Mouse (Mus musculus) ovary, adult 2 months (tissue): ENCODE data around the gene Tmem253. TPM values are rescaled to one million over a fixed set of nuclear protein-coding genes. Genes with fewer than 3 reads are reported as not detected.

Experiments
- polyA plus RNA-seq: library from polyadenylated mRNA; depleted of rRNA; stranded (reverse); fragments of >200 nt; gene quantifications from 2 replicates; pipeline ENCODE4 v1.2.3, GENCODE M21; 2012; rRNA removed

Tmem253 gene
- polyA plus RNA-seq = 0.50 and 0.54 TPM in 2 replicates

DNA sequence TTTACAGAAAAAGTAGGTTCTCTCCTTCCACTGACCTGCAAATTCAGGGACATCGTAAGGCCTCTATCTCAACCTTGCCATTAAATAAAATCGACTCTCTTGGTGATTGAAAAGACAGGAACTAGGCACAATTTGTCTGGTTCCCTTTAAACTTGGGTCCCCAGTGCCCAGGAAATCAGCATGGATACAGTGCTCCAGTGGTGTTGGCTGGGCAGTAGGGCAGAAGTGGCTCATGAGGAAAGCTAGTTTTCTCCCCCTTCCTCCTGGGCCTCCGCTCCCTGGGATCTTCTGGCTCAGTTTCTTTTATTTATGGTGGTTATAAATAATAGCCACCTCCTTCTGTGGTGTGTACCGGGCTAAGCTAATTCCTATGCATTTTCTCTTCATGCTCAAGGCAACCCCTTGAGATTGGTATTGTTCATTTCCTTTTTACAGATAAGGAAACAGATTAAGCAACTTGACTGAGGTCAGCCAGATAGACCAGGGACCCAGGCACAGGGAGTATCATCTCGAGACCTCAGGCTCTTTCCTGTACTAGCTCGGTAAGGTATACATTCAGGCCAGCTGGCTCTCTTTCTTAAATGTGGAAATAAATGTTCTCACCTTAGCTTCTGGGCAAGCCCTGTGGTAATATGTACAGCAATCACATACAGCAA is at the start of gene Tmem253:
Gene Tmem253 (plus strand): TSS at position 214 of the 656 bp plus-strand sequence.

DNA sequence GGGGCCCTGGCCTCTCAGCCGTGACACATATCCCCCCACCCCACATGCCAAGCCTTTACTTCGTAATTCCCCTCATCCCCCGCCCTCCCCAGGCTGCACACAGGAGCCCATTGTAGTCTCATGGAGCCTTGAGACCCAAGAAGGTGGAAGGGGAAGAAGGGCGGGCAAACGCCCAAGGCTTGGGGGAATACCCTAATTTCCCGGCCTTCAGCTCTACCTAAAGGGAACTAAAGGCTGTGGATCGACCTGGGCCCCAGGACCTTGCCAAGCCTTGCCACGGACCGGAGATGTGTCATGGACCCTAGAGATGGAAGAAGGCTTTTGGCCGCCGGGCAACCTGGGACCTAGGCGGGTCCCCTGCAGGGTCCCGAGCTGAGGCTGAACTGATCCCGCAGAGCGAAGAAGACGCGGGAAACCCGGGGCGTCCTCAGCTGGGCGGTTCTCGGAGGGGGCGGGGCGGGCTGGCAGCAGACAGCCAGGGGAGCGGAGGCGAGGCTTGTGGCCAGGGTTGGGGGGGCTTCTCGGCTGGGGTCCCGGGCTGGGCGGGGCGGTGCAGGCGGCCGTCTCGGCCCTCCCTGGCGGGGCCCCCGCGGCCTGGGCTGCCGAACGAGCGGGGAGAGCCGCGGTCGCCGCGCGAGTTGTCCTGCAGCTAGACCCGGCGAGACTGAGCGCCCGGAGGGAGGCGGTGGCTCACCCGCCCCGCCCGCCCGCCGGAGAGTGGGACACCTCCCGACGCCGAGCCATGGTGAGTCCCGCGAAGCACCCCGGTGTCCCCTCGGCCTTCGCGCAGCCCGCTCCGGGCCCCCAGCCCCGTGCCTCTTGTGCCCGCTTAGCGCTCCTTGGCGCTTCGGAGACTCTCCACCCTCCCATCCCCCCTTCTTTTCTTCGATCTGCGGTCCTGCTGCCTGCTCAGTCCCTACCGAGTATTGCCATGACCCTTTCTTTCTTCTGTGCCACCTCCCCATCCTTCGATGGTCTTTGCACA is 30.9 kb upstream of the Tmem253 start, which contains the start of gene Arhgef40:
Gene Arhgef40 (plus strand): TSS at position 473 of the 985 bp plus-strand sequence.

GRCm38 (mm10) chr14:52020486-52021137 is 5.2 kb downstream of the Tmem253 start, which contains the start of gene Zfp219:
Gene Zfp219 (minus strand): TSS chr14:52020733.

DNA sequence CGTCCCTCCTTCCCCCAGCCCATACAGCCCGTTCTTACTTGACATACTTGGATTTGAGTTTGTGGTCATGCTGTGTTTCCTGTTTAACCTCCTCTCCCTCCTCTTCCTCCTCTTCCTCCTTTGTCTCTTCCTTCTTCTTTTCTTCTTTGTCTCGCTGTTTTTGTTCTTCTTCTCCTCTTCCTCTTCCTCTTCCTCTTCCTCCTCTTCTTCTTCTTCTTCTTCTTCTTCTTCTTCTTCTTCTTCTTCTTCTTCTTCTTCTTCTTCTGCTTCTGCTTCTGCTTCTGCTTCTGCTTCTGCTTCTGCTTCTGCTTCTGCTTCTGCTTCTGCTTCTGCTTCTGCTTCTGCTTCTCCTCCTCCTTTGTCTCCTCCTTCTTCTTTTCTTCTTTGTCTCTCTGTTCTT is 26.9 kb downstream of the Tmem253 start, which contains the start of gene Olfr221:
Gene Olfr221 (minus strand): TSS at position 101 of the 400 bp plus-strand sequence.

Other genes starting within 250 kb of the Tmem253 start
- not detected in 2 replicates for gene Ang4, start 242.1 kb upstream of the Tmem253 start, polyA plus RNA-seq
- gene AY358078, start 215.6 kb upstream of the Tmem253 start, polyA plus RNA-seq = not detected in 2 replicates
- not detected in 2 replicates for gene Ear6, start 162.0 kb upstream of the Tmem253 start, polyA plus RNA-seq
- 35.0 and 38.5 TPM in 2 replicates for gene Mettl17, start 130.8 kb upstream of the Tmem253 start, polyA plus RNA-seq
- gene Slc39a2, start 122.8 kb upstream of the Tmem253 start, polyA plus RNA-seq = 1.2 and 1.5 TPM in 2 replicates
- 264 and 278 TPM in 2 replicates for gene Ndrg2, start 101.5 kb upstream of the Tmem253 start, polyA plus RNA-seq
- gene Tppp2, start 97.2 kb upstream of the Tmem253 start, polyA plus RNA-seq = not detected in 2 replicates
- gene Rnase13, start 92.9 kb upstream of the Tmem253 start, polyA plus RNA-seq = 0.15 and 0.18 TPM in 2 replicates
- gene Arhgef40, start 30.9 kb upstream of the Tmem253 start, polyA plus RNA-seq = 86.4 and 98.6 TPM in 2 replicates
- gene Zfp219, start 5.1 kb downstream of the Tmem253 start, polyA plus RNA-seq = 148 and 152 TPM in 2 replicates
- gene Olfr221, start 26.8 kb downstream of the Tmem253 start, polyA plus RNA-seq = not detected in 2 replicates
- 53.7 and 58.5 TPM in 2 replicates for gene Hnrnpc, start 88.4 kb downstream of the Tmem253 start, polyA plus RNA-seq
- gene Rpgrip1, start 95.0 kb downstream of the Tmem253 start, polyA plus RNA-seq = 0.89 and 1.6 TPM in 2 replicates
- 6.7 and 7.7 TPM in 2 replicates for gene Supt16, start 181.8 kb downstream of the Tmem253 start, polyA plus RNA-seq
- gene Chd8, start 242.1 kb downstream of the Tmem253 start, polyA plus RNA-seq = 33.0 and 40.8 TPM in 2 replicates